Mouse (Mus musculus): ENCODE measurements around the gene Gja8. TPM values are rescaled to one million over a fixed set of nuclear protein-coding genes. Genes with fewer than 3 reads are reported as not detected.

Gene Gja8
- polyA plus RNA-seq, 2 experiments from 2014 or later: not detected

DNA sequence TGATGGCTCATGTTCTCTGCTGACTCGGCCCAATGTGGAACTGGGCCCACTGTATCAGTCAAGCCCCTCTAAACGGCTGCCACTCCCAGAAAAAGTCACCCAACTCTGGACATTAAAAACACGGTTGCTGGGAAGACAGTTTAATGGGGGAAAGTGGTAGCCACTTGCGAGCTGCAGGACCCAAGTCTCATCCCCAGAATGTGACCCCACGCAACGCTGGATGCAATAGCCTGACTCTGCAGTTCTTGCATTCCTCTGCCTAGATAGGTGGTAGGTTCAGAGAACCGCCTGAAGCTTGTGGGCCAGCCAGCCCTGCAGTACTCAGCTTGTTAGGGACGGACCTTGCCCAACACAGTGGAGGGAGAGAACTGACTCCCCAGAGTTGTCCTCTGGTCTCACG, 46.3 kb downstream of the Gja8 start:
- ATAC-seq: no peak

- ATAC-seq: no peak
Observed at GRCm38 (mm10) chr3:96874808-96875571, 50.8 kb downstream of the Gja8 start.

DNA sequence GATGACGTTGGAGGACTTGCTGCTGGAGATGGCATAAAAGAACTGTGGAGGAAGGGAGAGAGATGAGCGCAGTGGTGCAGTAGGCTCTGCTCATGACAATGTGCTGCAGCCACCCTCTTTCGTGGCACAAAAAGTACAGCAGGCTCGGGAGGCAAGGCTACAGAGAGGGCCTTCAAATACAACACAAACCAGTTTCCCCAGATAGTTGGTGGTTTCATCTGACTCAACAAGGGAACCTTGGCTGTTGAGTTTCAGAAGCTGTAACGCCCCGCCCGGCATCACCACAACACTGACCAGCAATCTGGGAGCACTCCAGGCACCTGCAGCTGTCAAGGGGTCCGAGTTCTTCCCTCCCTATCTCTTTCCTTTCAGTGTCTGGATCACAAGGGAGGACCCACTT, 53.3 kb downstream of the Gja8 start:
- ATAC-seq: no peak

GRCm38 (mm10) chr3:96871070-96871469, 54.8 kb downstream of the Gja8 start:
- ATAC-seq: no peak

DNA sequence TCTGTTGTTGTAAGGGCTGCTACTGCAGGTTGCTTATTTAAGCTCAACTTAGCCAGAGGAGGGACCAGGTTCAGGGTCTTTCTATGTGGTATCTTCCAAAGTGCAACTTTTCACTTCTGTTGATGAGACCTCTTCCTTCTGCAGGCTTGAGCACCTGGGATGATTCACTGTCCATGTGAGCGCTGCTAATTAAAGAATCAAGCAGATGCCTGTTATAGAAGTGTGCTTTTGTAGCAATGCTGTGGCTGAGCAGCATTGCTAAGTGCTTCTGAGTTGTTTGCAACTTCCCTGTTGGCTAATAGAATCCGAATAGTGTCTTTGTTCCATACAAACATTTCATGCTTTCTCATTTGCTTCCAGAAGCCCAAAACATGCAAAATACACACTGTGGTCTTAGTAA, 55.5 kb downstream of the Gja8 start:
- no peak for ATAC-seq

GRCm38 (mm10) chr3:96869091-96869490, 56.7 kb downstream of the Gja8 start:
- ATAC-seq: no peak

DNA sequence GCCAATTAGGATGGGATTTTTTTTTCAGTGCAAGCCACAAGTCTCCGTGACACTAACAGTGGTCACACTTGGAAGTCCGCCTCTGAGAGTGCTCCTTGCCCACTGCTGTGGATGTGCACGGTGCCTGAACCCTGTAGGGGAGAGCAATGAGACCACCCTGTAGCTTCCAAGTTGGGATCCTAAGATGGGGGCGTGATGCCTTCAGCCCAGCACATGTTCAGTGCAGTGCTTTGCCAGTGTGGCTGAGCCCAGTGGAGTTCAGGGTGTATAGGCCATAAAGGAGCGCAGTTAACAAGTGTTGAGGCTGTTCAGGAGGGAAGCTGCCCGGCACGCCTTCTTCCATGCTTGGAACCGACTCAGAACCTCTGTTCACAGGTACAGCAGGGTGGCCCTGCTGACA, 57.3 kb downstream of the Gja8 start:
- no peak for ATAC-seq

DNA sequence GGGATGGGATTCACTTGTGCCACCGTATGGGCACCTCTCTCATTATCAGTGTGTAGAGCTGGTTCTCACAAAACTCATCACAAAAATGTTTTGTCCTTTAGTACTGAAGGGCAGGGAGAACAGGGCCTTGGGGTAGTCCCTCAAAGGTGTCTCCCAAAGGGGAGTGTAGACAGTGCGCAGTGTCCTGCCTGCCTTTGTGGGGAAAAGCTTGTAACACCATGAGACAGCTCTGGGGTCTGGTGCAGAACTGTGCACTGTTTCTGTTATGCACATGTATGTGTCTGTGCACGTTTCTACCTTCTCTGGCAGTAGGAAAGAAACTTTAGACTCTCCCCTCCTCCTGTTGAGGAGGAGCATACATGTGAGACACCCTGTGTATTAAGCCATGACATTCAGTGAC, 58.0 kb downstream of the Gja8 start:
- no peak for ATAC-seq

Other genes starting within 250 kb of the Gja8 start
- gene Pias3, start 229.6 kb downstream of the Gja8 start, polyA plus RNA-seq (2017; shearing (Covaris generic)): 10 to 100 TPM; 41.9 to 83.2 TPM
- gene Nudt17, start 217.5 kb downstream of the Gja8 start, polyA plus RNA-seq (2017; shearing (Covaris generic)): 1 to 10 TPM in 1 of 2 experiments, under 1 TPM in 1; 0.87 to 1.9 TPM
- 10 to 100 TPM; 59.7 to 80.3 TPM for gene Polr3c, start 198.4 kb downstream of the Gja8 start, polyA plus RNA-seq (2017; shearing (Covaris generic))
- gene Rnf115, start 198.4 kb downstream of the Gja8 start, polyA plus RNA-seq (2017; shearing (Covaris generic)): 10 to 100 TPM; 42.2 to 45.5 TPM
- gene Pdzk1, start 96.7 kb downstream of the Gja8 start, polyA plus RNA-seq (2017; shearing (Covaris generic)): under 1 TPM; 0.32 to 0.85 TPM
- 10 to 100 TPM; 29.0 to 38.4 TPM for gene Cd160, start 96.7 kb downstream of the Gja8 start, polyA plus RNA-seq (2017; shearing (Covaris generic))
- not detected for gene Gja5, start 21.3 kb downstream of the Gja8 start, polyA plus RNA-seq (2017; shearing (Covaris generic))
- gene Gpr89, start 20.7 kb downstream of the Gja8 start, polyA plus RNA-seq (2017; shearing (Covaris generic)): 10 to 100 TPM; 30.1 to 39.6 TPM
- gene Acp6, start 232.8 kb upstream of the Gja8 start, polyA plus RNA-seq (2017; shearing (Covaris generic)): 10 to 100 TPM; 43.0 to 64.3 TPM

Measured in CD4-positive, CD25-positive, alpha-beta regulatory T cell, adult 4 months (primary cell).